Mouse (Mus musculus): ENCODE results near the gene Lrrc74a.

Lrrc74a gene

DNA sequence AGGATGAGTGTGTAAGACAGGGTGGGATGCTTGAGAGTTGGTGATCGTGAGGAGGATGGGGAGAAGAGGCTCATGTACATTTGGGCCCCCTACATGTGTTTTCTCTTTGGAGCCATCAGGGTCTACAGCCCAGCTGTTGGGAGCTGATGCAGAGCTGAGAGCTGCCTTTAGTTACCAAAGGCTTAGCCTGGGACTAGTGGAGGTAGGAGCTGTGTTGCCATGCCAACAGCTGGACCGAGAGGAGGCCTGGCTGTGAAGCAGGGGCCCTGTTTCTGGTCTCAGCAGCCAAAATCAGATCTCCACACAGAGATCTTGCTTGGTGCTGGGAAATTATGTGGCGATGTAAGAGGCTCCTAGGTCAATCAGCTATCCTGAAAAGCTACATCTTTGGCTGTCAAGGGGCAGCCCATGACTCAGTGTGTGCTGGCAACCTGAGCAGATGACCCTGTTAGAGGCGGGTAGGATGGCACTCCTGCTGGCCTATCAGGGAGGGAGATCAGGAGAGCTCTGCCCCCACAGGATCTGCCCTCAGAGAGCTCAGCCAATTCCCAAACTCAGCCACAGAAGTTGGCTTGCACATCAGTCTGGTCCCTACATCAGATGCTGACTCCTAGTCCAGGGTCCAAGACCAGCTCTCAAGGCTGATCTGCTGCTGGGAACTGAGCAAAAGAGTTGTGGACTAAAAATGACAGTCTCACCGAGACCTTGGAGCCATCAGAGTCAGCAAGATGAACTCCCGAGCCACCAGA is 56.1 kb downstream of the Lrrc74a start:
- no peak for DNase-seq

GRCm38 (mm10) chr12:86790849-86791127 is 56.6 kb downstream of the Lrrc74a start:
- DNase-seq, result peak in 1 of 2 experiments; percentile 72

GRCm38 (mm10) chr12:86791987-86792386 is 57.8 kb downstream of the Lrrc74a start:
- no peak for DNase-seq

DNA sequence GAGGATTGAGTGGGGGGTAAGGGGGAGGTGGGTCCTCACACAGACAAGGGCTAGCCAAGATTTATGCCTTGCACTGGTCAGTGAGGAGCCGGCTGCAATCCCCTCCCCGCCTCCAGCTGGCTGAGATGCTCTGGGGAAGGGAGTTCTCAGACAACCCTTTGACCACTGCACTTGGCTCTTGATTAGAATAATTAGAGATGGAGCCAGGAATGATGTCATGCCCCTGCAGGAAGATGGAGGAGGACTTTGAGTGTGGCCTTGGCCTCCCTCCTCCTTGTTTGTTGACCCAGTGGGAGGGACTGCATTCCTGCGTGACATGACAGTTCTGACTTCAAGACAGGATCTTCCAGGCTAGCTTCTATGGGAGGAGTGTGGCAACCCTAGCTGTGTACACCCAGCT is 59.7 kb downstream of the Lrrc74a start:
- peak; percentile 85 to 91 for DNase-seq

- DNase-seq, result no peak
Measured at GRCm38 (mm10) chr12:86794331-86794730, 60.2 kb downstream of the Lrrc74a start.

DNA sequence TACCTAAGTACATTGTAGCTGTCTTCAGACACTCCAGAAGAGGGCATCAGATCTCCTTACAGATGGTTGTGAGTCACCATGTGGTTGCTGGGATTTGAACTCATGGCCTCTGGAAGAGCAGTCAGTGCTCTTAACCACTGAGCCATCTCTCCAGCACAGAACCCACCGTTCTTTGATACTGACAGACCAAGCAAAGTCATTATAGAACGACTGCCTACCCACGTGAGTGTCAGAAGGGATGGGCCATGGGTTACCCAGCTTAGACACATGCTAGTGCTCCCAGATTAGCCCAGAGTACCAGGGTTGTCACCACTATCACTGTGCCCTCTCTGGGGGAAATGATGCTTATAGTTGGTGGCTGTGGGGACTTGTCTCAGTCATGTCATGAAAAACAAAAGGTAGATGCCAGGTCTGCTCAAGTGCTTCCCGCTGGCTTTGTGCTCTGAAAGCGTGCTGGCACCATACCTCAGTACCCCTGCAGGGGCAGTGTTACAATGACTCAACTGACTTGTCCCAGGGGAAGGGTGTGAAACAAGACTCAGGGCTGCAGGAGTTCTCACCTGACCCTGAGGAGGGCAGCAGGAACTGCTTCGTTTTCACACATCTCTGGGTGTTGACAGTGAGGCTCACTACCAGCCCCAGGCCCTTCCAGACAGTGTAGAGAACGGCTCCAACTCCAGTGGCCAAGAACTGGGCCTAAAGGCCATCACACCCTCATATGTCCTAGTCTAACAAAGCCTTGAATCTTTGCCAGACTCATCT is 61.1 kb downstream of the Lrrc74a start:
- no peak for DNase-seq

GRCm38 (mm10) chr12:86795838-86796232 is 61.7 kb downstream of the Lrrc74a start:
- DNase-seq, result peak; percentile 80 to 85

DNA sequence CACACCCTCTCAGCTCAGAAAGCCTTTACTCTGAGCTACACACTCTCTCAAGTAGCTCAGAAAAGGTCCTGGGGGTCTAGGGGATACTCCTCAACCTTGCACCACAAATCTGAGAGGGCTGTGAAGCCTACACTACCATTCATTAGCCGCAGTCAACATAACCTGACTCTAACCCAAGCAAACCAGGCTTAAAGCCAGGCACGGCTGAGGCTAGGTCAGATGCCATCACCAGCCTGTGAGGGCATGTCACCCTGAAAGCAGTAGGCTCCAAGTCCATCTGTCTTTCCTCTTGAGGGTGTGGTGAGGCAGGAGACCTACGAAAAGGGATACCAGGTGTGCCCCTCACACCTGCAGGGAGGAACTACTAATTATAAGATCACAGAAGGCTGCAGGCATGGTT is 62.2 kb downstream of the Lrrc74a start:
- no peak for DNase-seq

DNA sequence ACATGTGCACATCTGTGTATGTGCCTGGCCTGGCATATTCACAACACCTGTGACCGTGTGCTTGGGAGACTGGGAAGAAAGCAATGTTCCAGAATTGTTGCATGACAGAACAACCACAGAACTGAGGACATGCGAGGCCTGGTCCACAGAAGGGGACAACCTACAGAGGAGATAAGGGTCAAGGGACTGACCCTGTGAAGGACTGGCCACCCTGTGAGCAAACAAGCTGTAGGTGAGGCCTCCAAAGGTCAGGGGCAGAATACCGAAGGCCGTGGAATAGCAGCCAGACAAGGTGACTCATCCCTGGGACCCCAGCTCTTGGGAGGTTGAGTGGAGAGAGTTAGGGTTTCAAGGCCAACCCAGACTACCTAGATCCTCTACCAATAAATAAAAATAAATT is 63.6 kb downstream of the Lrrc74a start:
- no peak for DNase-seq

DNA sequence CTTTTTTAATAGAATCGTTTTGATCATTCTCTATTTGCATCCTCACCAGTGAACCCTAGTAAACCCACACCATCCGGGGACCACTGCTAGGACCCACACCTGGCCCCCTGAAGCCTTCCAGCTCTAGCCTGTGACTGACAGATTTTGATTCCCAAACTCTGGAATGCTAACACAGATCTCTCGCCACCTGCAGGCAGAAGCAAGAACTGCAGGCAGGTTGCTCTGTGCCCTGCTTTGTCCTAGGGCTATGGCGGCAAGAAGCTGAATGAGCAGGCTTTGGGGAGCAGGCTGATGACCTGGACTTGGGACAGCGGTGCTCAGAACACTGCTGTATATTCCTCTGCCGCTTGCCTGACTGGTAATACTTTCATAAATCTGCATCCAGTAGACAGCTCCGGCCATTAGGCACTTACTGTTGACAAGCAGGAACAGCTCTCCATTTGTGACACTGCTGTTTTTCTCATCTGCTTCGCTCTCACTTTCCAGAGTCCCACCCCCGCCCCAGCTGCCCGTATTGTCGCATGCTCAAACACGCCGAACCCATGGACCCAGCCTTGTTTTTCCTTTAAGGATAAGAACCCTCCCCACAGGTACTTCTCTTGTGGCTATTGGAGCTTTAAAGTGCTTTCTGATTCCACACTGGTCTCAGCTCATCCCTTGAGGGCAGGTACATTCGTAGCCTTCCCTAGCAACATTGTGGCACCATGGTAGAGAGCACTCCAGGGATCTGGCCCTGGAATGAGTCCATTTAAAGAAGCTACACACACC is 64.8 kb downstream of the Lrrc74a start:
- DNase-seq, result peak; percentile 86 to 90

DNA sequence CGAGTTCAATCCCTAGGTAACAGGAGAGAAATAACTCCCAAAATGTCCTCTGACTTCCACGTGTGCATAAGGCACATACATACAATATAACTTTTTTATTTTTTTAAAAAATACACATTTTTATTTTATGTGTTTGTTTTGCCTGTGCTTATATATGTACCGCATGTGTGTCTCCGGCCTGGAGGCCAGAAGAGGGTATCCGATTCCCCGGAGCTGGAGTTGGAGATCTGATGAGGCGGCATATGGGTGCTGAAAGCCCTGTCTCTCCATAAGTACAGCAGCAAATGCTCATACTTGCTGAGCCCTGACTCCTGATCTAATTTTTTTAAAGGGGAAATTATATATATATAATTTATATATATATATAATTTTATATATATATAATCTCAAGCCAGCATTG is 65.6 kb downstream of the Lrrc74a start:
- DNase-seq, result no peak

DNA sequence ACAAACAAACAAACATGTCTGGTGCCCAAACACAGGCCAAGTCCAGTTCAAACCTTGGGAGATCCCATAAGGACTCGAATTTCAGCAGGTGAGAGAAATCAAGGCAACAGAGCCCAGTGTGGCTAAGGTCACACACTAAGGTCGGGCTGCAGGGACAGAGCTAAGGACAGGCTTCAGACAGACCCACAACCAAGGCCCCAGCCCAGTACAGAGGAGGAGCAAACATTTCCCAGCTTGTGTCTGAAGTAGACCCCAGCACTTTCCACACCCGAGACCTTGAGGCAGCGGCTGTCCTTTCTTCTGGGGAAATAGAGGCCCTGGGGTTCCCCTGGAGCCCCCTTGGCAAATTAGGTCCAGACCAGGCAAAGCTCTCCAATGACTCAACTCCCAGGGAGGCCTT is 66.2 kb downstream of the Lrrc74a start:
- DNase-seq, result no peak

GRCm38 (mm10) chr12:86800765-86801147 is 66.6 kb downstream of the Lrrc74a start:
- DNase-seq, result peak; percentile 81 to 85

DNA sequence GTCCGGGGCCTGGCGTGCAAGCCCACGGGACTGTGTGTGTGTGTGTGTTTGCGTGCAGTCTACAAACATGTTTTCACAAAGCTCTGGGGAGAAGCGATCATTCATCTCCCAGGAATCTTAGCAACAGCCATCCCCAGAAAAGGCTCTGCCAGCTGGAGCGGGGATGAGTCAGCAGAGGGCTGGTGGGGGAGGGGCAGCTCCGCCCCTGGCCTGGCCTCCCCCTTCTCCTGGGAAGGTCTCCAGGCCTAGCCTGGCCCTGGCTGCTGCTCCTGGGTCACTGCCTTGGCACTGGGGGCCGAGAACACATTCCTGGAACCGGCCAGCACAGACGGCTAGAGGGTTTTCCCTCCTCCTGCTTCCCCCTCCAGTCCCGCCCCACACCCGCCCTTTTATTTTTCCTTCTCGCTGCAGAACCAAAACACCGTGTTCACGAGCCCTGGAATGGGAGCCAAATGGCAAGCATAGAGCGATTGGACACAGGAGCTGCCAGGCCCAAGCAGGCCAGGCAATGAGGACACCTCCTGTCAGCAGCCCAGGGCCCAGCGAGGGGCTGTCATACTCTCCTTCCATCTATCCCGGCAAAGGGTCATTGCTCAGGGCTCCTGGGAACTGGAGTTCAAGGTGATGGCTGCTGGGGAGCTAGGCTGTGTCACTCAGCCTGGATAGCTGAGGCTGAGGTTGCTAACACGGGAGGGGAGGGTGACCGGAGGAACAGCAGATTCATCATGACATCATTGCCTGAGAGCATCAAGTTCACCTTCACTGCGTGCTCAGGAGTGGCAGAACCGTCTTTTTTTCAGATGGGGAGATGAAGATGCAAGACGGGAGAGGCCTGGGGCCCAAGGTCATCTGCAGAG is 67.2 kb downstream of the Lrrc74a start:
- DNase-seq, result peak; percentile 96 to 97

GRCm38 (mm10) chr12:86802005-86802671 is 68.0 kb downstream of the Lrrc74a start:
- DNase-seq, result peak in 1 of 2 experiments; percentile 63

DNA sequence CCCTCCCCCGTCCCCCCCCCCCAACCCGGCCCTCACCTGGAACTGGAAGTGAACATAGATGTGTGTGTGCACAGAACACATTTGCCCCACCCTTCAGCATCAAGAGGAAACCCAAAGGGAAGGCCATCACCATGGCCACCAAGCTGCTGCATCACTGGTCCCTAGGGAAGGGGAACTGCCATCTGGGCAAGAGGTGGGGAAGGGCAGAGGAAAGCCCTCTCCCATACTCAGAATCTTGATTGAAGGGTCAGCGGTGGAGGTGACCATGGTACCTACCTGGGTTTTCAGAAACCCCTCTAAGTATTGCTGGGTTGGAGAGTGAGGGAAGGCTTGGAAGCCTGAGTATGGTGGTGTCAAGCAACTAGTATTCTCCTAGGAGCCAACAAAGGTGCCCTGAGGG is 68.7 kb downstream of the Lrrc74a start:
- DNase-seq, result no peak

DNA sequence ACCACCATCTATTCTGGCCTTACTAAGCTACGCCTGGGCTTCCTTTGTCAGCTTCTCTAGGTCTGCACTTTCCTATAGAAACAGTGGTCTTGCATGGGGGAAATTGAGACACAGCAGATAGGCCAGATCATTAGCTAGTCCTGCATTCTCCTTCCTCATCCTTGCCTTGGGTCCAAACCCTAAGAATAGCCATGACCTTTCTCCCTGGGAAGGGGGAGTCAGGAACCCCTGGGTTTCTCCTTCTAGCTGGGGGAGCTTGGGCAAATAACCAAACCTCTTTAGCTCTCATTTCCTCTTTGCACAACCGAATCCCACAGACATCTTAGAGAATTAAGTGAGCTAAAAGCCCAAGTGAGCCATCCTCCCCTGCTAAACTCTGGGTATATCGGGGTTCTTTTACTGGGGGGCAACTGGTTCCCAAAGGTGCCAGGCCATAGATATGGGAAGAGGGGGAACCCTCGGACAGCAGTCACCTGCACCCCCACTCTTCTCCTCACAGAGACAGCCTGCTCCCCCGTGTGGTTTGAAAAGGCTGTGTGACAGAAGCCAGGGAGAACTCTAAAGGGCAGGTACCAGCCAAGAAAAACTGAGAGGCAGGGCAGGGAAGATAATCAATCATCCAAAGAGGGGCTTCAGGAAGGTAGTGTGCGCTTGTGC is 69.6 kb downstream of the Lrrc74a start:
- no peak for DNase-seq

GRCm38 (mm10) chr12:86804308-86804700 is 70.1 kb downstream of the Lrrc74a start:
- no peak for DNase-seq

- no peak for DNase-seq
Measured at GRCm38 (mm10) chr12:86804857-86805256, 70.7 kb downstream of the Lrrc74a start.

DNA sequence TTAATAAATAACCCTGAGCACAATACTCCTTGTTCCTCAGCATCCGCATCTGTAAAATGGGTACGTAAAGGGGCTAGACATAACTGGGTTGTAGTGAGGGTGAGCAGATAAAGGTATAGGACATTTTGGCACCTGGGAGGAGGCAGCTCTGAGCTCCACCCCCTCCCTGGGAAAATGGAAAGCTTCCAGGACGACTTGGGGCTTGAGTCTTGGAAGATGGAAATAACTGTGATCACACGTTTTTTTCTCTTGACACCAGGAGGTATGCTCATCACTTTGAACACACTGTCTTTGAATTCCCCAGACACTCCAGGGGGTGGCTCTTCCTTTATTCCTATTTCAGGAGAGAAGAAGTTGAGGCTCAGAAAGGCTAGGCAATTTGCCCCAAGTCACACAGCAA is 71.1 kb downstream of the Lrrc74a start:
- DNase-seq, result no peak

- no peak for DNase-seq
Measured at GRCm38 (mm10) chr12:86806031-86806922, 72.1 kb downstream of the Lrrc74a start.
